Mouse (Mus musculus) thymus, postnatal 0 days (tissue): ENCODE measurements around the gene Plekha5. TPM values are rescaled to one million over a fixed set of nuclear protein-coding genes. Genes with fewer than 3 reads are reported as not detected.

Experiments used
- DNase-seq: peaks from one replicate; pipeline ENCODE4 v3.0.0-alpha.2; 2015; ENCODE audit warnings: low spot score
- polyA plus RNA-seq: library from polyadenylated mRNA; unstranded; fragments of >200 nt; fragmentation: Nextera tagmentation; extraction: Ambion mirVana; gene quantifications from 2 replicates; pipeline ENCODE4 v1.2.1, GENCODE M21; 2015

Plekha5 gene
- polyA plus RNA-seq: 26.6 and 29.8 TPM in 2 replicates

GRCm38 (mm10) chr6:140423846-140424200, at the start of gene Plekha5:
Plekha5 (plus strand) TSS chr6:140424054.
- peak; percentile 78 for DNase-seq

- DNase-seq: no peak
Observed at GRCm38 (mm10) chr6:140375671-140376070, 48.2 kb upstream of the Plekha5 start.

GRCm38 (mm10) chr6:140380588-140380987, 43.3 kb upstream of the Plekha5 start:
- DNase-seq: no peak

GRCm38 (mm10) chr6:140381162-140381561, 42.7 kb upstream of the Plekha5 start:
- no peak for DNase-seq

GRCm38 (mm10) chr6:140383580-140384400, 40.1 kb upstream of the Plekha5 start:
- DNase-seq: no peak

- DNase-seq: no peak
Observed at GRCm38 (mm10) chr6:140396687-140397086, 27.2 kb upstream of the Plekha5 start.

GRCm38 (mm10) chr6:140402766-140403310, 21.0 kb upstream of the Plekha5 start:
- no peak for DNase-seq

GRCm38 (mm10) chr6:140411996-140412395, 11.9 kb upstream of the Plekha5 start:
- DNase-seq: no peak

GRCm38 (mm10) chr6:140423041-140423845, 611 bp upstream of the Plekha5 start:
- DNase-seq: no peak

GRCm38 (mm10) chr6:140424201-140424990, 542 bp downstream of the Plekha5 start:
- peak; percentile 48 for DNase-seq

- DNase-seq: no peak
Observed at GRCm38 (mm10) chr6:140424991-140425361, 1.1 kb downstream of the Plekha5 start.

- no peak for DNase-seq
Observed at GRCm38 (mm10) chr6:140429236-140429635, 5.4 kb downstream of the Plekha5 start.

GRCm38 (mm10) chr6:140432363-140432762, 8.5 kb downstream of the Plekha5 start:
- no peak for DNase-seq

GRCm38 (mm10) chr6:140443374-140443773, 19.5 kb downstream of the Plekha5 start:
- DNase-seq: peak; percentile 68

- no peak for DNase-seq
Observed at GRCm38 (mm10) chr6:140444147-140444546, 20.3 kb downstream of the Plekha5 start.

GRCm38 (mm10) chr6:140444855-140445465, 21.1 kb downstream of the Plekha5 start:
- no peak for DNase-seq

- DNase-seq: no peak
Observed at GRCm38 (mm10) chr6:140448010-140448739, 24.3 kb downstream of the Plekha5 start.

GRCm38 (mm10) chr6:140450693-140451092, 26.8 kb downstream of the Plekha5 start:
- no peak for DNase-seq

GRCm38 (mm10) chr6:140452736-140453135, 28.9 kb downstream of the Plekha5 start:
- DNase-seq: no peak

- DNase-seq: no peak
Observed at GRCm38 (mm10) chr6:140453454-140453853, 29.6 kb downstream of the Plekha5 start.
